Mouse (Mus musculus): ENCODE data around the gene Strada. TPM values are rescaled to one million over a fixed set of nuclear protein-coding genes. Genes with fewer than 3 reads are reported as not detected.

Strada gene
- total and polyA plus RNA-seq, 3 experiments, result 21.1 to 36.2 (median 28.9) TPM

DNA sequence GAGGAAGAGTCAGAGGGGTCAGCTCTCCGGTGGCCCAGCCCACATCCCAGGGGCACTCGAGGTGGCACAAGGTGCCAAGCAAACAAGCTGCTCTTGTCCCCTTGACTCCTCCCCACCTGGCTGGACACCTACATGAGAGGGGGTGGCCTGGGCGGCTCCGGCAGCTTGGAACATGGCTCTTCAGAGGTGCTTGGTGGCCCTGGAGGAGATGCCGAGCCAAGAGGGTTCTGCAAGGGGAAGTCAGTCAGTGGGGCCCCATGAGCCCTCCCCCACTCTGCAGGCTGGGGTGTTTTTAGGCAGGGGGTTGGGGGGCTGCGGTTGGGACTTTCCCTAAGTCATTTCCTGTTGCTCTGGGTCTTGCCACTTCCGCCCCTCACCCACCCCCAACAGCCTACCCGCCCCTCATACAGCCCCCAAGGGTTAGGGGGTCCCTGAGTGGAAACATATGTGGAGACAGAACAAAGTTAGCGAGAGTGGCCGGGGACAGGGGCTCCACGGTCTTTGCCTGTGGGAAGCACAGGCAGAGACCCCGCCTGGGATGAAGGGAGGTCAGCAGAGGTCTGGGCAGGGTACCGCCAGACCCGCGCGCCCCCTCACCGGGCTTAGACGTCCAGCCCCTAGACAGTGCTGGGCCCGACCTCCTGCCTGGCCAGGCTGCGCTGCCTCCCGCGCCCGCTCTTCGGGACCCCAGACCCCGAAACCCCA, 42.6 kb downstream of the Strada start:
- TF ChIP-seq GATA2 (IDR thresholded peaks at IDR 0.05; ENCODE audit: borderline replicate concordance, low read depth, low read length), result no peak
- no peak for TF ChIP-seq CTCF (IDR thresholded peaks at IDR 0.05; ENCODE audit: low read depth, low read length)
- TF ChIP-seq GATA1 (IDR thresholded peaks at IDR 0.05; ENCODE audit: borderline replicate concordance, low read length), result no peak
- TF ChIP-seq POLR2AphosphoS5 (IDR thresholded peaks at IDR 0.05; ENCODE audit: insufficient replicate concordance, low read depth, low read length), result no peak
- TF ChIP-seq TAL1 (conservative IDR thresholded peaks at IDR 0.05; ENCODE audit: low read depth, low read length), result no peak
- peak overlapping the region; percentile 83 for H3K4me3 ChIP-seq (ENCODE audit: low read depth, low read length)
- ATAC-seq (ENCODE audit: extremely low read depth, insufficient number of reproducible peaks, low FRiP score, poor library complexity, severe bottlenecking), result peak; percentile 59
- peaks cover 3% of the 10 kb centered on the region; the same call in 1 of the 2 replicates for H3K27me3 ChIP-seq (ENCODE audit: insufficient read depth, low read length)
- H3K4me1 ChIP-seq (ENCODE audit: insufficient read depth, low read depth, low read length), result peaks cover 53% of the 10 kb centered on the region
- peak; percentile 80 for DNase-seq (ENCODE audit: low spot score)
- H3K9me3 ChIP-seq (replicated peaks), result no peaks in the 10 kb centered on the region
- H3K36me3 ChIP-seq (replicated peaks), result peaks cover 73% of the 10 kb centered on the region

GRCm38 (mm10) chr11:106158930-106159215, 43.1 kb downstream of the Strada start:
- DNase-seq (ENCODE audit: low spot score) (no peak), ATAC-seq (ENCODE audit: extremely low read depth, insufficient number of reproducible peaks, low FRiP score, poor library complexity, severe bottlenecking) (no peak)
- H3K4me1 ChIP-seq (ENCODE audit: insufficient read depth, low read depth, low read length), result peaks cover 57% of the 10 kb centered on the region
- peaks cover 73% of the 10 kb centered on the region for H3K36me3 ChIP-seq (replicated peaks)
- TF ChIP-seq CTCF (IDR thresholded peaks at IDR 0.05; ENCODE audit: low read depth, low read length) (no peak), GATA1 (IDR thresholded peaks at IDR 0.05; ENCODE audit: borderline replicate concordance, low read length) (no peak), TAL1 (conservative IDR thresholded peaks at IDR 0.05; ENCODE audit: low read depth, low read length) (no peak), POLR2AphosphoS5 (IDR thresholded peaks at IDR 0.05; ENCODE audit: insufficient replicate concordance, low read depth, low read length) (no peak), GATA2 (IDR thresholded peaks at IDR 0.05; ENCODE audit: borderline replicate concordance, low read depth, low read length) (no peak)
- peak overlapping the region; percentile 83 for H3K4me3 ChIP-seq (ENCODE audit: low read depth, low read length)
- peaks cover 3% of the 10 kb centered on the region; the same call in 1 of the 2 replicates for H3K27me3 ChIP-seq (ENCODE audit: insufficient read depth, low read length)
- H3K9me3 ChIP-seq (replicated peaks), result no peaks in the 10 kb centered on the region

DNA sequence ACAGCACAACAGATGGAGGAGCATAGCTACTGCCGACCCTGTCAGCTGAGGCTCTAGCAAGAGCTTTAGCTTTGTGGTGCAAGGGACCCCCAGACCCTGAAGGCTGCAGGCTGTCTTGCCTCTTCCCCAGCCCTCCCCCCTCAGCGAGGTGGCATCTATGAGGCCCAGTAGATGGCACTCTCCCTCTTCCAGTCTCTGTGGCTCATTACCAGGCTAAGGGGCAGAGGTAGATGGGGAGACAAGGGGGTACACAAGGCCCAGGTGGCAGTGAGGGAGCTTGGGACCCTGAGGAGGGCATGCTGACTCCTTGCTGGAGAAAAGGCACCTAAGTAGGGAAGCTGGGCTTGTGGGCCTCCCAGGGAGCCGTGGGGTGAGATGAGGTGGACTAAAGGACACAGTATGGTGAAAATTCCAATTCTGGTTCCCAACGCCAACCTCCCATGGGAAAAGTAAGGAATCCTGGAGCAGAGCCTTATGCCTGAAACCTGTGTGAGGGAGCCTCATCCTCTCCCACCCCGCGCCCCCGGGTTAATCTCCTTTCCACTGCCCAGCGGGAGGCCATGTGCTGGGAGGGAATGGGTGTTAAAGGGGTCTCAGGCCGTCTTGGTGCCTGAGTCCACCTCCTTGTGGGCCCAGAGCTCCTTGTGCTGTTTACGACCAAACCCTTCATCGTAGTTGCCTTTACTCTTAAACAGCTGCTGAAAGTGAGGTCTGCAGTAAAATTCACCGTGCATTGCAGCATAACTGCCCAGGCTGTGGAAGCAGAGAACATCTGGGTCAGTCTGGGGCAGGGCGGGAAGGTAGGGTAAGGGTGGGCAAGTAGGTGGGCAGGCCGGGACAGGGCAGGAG, 43.7 kb downstream of the Strada start:
- DNase-seq (ENCODE audit: low spot score), result no peak
- peaks cover 3% of the 10 kb centered on the region; the same call in 1 of the 2 replicates for H3K27me3 ChIP-seq (ENCODE audit: insufficient read depth, low read length)
- 0 out of 2 replicates have a peak, but pooled peaks have one; percentile 11 for TF ChIP-seq CTCF (IDR thresholded peaks at IDR 0.05; ENCODE audit: low read depth, low read length)
- TF ChIP-seq POLR2AphosphoS5 (IDR thresholded peaks at IDR 0.05; ENCODE audit: insufficient replicate concordance, low read depth, low read length), result no peak
- no peak for TF ChIP-seq TAL1 (conservative IDR thresholded peaks at IDR 0.05; ENCODE audit: low read depth, low read length)
- no peak for TF ChIP-seq GATA1 (IDR thresholded peaks at IDR 0.05; ENCODE audit: borderline replicate concordance, low read length)
- TF ChIP-seq GATA2 (IDR thresholded peaks at IDR 0.05; ENCODE audit: borderline replicate concordance, low read depth, low read length), result no peak
- H3K36me3 ChIP-seq (replicated peaks), result peaks cover 73% of the 10 kb centered on the region
- H3K9me3 ChIP-seq (replicated peaks), result no peaks in the 10 kb centered on the region
- peak overlapping the region; percentile 83 for H3K4me3 ChIP-seq (ENCODE audit: low read depth, low read length)
- no peak for ATAC-seq (ENCODE audit: extremely low read depth, insufficient number of reproducible peaks, low FRiP score, poor library complexity, severe bottlenecking)
- H3K4me1 ChIP-seq (ENCODE audit: insufficient read depth, low read depth, low read length), result peaks cover 59% of the 10 kb centered on the region

DNA sequence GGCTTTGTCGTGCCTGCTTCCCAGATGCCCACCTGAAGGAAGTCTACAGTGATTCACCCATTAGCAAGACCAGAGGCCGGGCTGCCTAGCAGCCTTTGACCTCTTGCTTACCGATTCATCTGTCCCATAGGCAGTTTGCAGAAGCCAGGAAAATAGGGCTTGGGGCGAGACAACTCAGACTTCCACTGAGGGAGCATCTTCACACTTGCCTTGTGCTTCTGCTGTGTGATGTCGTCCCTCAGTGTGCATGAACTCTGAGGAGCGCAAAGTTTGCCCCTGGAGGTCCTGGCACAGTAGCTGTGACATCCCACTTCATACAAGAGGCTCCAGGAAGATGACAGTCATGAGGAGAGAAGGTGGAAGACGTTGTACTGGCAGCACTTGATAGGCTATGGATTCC, 44.8 kb downstream of the Strada start:
- peaks cover 78% of the 10 kb centered on the region for H3K36me3 ChIP-seq (replicated peaks)
- peaks cover 59% of the 10 kb centered on the region for H3K4me1 ChIP-seq (ENCODE audit: insufficient read depth, low read depth, low read length)
- no peaks in the 10 kb centered on the region for H3K9me3 ChIP-seq (replicated peaks)
- TF ChIP-seq POLR2AphosphoS5 (IDR thresholded peaks at IDR 0.05; ENCODE audit: insufficient replicate concordance, low read depth, low read length) (no peak), TAL1 (conservative IDR thresholded peaks at IDR 0.05; ENCODE audit: low read depth, low read length) (no peak), GATA1 (IDR thresholded peaks at IDR 0.05; ENCODE audit: borderline replicate concordance, low read length) (no peak), CTCF (IDR thresholded peaks at IDR 0.05; ENCODE audit: low read depth, low read length) (no peak), GATA2 (IDR thresholded peaks at IDR 0.05; ENCODE audit: borderline replicate concordance, low read depth, low read length) (no peak)
- peaks cover 3% of the 10 kb centered on the region; the same call in 1 of the 2 replicates for H3K27me3 ChIP-seq (ENCODE audit: insufficient read depth, low read length)
- no peak for ATAC-seq (ENCODE audit: extremely low read depth, insufficient number of reproducible peaks, low FRiP score, poor library complexity, severe bottlenecking)
- DNase-seq (ENCODE audit: low spot score), result no peak
- no peak overlapping the region; the same call in 1 of the 2 replicates for H3K4me3 ChIP-seq (ENCODE audit: low read depth, low read length)

DNA sequence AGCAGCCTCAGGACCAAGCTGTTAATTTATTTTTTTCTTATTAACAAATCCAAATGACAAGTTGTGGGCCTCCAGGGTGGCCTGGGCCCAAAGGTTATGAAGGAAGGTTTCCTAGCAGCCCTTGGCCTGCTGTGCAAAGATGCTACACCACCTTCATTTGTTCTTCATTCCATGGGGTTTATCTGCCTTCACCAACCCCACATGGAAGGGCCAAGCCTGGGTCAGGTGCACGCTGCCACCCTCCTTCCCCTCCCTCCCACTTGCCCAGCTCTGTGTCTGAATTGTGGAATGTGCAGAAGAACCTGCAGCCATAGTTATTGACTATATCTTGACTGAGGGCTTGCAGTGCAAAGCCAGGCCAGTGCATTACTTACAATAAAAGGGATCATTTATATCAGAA, 45.7 kb downstream of the Strada start:
- peaks cover 3% of the 10 kb centered on the region; the same call in 1 of the 2 replicates for H3K27me3 ChIP-seq (ENCODE audit: insufficient read depth, low read length)
- TF ChIP-seq POLR2AphosphoS5 (IDR thresholded peaks at IDR 0.05; ENCODE audit: insufficient replicate concordance, low read depth, low read length) (0 out of 2 replicates have a peak, but pooled peaks have one; percentile 12), TAL1 (conservative IDR thresholded peaks at IDR 0.05; ENCODE audit: low read depth, low read length) (no peak), GATA1 (IDR thresholded peaks at IDR 0.05; ENCODE audit: borderline replicate concordance, low read length) (no peak), GATA2 (IDR thresholded peaks at IDR 0.05; ENCODE audit: borderline replicate concordance, low read depth, low read length) (no peak), CTCF (IDR thresholded peaks at IDR 0.05; ENCODE audit: low read depth, low read length) (no peak)
- H3K36me3 ChIP-seq (replicated peaks), result peaks cover 82% of the 10 kb centered on the region
- no peak overlapping the region; the same call in 1 of the 2 replicates for H3K4me3 ChIP-seq (ENCODE audit: low read depth, low read length)
- H3K4me1 ChIP-seq (ENCODE audit: insufficient read depth, low read depth, low read length), result peaks cover 57% of the 10 kb centered on the region
- DNase-seq (ENCODE audit: low spot score) (no peak), ATAC-seq (ENCODE audit: extremely low read depth, insufficient number of reproducible peaks, low FRiP score, poor library complexity, severe bottlenecking) (no peak)
- no peaks in the 10 kb centered on the region for H3K9me3 ChIP-seq (replicated peaks)

GRCm38 (mm10) chr11:106155761-106156160, 46.2 kb downstream of the Strada start:
- no peaks in the 10 kb centered on the region for H3K9me3 ChIP-seq (replicated peaks)
- H3K36me3 ChIP-seq (replicated peaks), result peaks cover 84% of the 10 kb centered on the region
- DNase-seq (ENCODE audit: low spot score) (no peak), ATAC-seq (ENCODE audit: extremely low read depth, insufficient number of reproducible peaks, low FRiP score, poor library complexity, severe bottlenecking) (no peak)
- peaks cover 52% of the 10 kb centered on the region for H3K4me1 ChIP-seq (ENCODE audit: insufficient read depth, low read depth, low read length)
- no peak overlapping the region for H3K4me3 ChIP-seq (ENCODE audit: low read depth, low read length)
- TF ChIP-seq GATA1 (IDR thresholded peaks at IDR 0.05; ENCODE audit: borderline replicate concordance, low read length) (no peak), POLR2AphosphoS5 (IDR thresholded peaks at IDR 0.05; ENCODE audit: insufficient replicate concordance, low read depth, low read length) (no peak), CTCF (IDR thresholded peaks at IDR 0.05; ENCODE audit: low read depth, low read length) (no peak), TAL1 (conservative IDR thresholded peaks at IDR 0.05; ENCODE audit: low read depth, low read length) (no peak), GATA2 (IDR thresholded peaks at IDR 0.05; ENCODE audit: borderline replicate concordance, low read depth, low read length) (no peak)
- no peaks in the 10 kb centered on the region for H3K27me3 ChIP-seq (ENCODE audit: insufficient read depth, low read length)
